Mouse (Mus musculus): ENCODE measurements around the gene Scrn3.
A peak's percentile ranks its signal among the peaks of the same experiment; 100 is the strongest.

Scrn3 gene

GRCm38 (mm10) chr2:73313117-73313501 lies 708 bp downstream of the Scrn3 start:
- peak; percentile 36 for DNase-seq (ENCODE audit: extremely low spot score, low spot score)

GRCm38 (mm10) chr2:73314311-73314710 lies 1.9 kb downstream of the Scrn3 start:
- DNase-seq (ENCODE audit: extremely low spot score, low spot score): no peak

GRCm38 (mm10) chr2:73317426-73317825 lies 5.0 kb downstream of the Scrn3 start:
- no peak for DNase-seq (ENCODE audit: extremely low spot score, low spot score)

- no peak for DNase-seq (ENCODE audit: extremely low spot score, low spot score)
Measured at GRCm38 (mm10) chr2:73319218-73319617, 6.8 kb downstream of the Scrn3 start.

- DNase-seq (ENCODE audit: extremely low spot score, low spot score): no peak
Measured at GRCm38 (mm10) chr2:73322991-73323390, 10.6 kb downstream of the Scrn3 start.

- DNase-seq (ENCODE audit: extremely low spot score, low spot score): no peak
Measured at GRCm38 (mm10) chr2:73325871-73326270, 13.5 kb downstream of the Scrn3 start.

- DNase-seq (ENCODE audit: extremely low spot score, low spot score): no peak
Measured at GRCm38 (mm10) chr2:73335949-73336348, 23.5 kb downstream of the Scrn3 start.

GRCm38 (mm10) chr2:73338415-73338814 lies 26.0 kb downstream of the Scrn3 start:
- DNase-seq (ENCODE audit: extremely low spot score, low spot score): no peak

- DNase-seq (ENCODE audit: extremely low spot score, low spot score): no peak
Measured at GRCm38 (mm10) chr2:73343701-73344100, 31.3 kb downstream of the Scrn3 start.

- DNase-seq (ENCODE audit: extremely low spot score, low spot score): no peak
Measured at GRCm38 (mm10) chr2:73345204-73345603, 32.8 kb downstream of the Scrn3 start.

GRCm38 (mm10) chr2:73346345-73347086 lies 34.1 kb downstream of the Scrn3 start:
- DNase-seq (ENCODE audit: extremely low spot score, low spot score): no peak

GRCm38 (mm10) chr2:73347136-73347535 lies 34.7 kb downstream of the Scrn3 start:
- DNase-seq (ENCODE audit: extremely low spot score, low spot score): no peak

- no peak for DNase-seq (ENCODE audit: extremely low spot score, low spot score)
Measured at GRCm38 (mm10) chr2:73347766-73348165, 35.4 kb downstream of the Scrn3 start.

GRCm38 (mm10) chr2:73348221-73348620 lies 35.8 kb downstream of the Scrn3 start:
- no peak for DNase-seq (ENCODE audit: extremely low spot score, low spot score)

- no peak for DNase-seq (ENCODE audit: extremely low spot score, low spot score)
Measured at GRCm38 (mm10) chr2:73351496-73351895, 39.1 kb downstream of the Scrn3 start.

- DNase-seq (ENCODE audit: extremely low spot score, low spot score): no peak
Measured at GRCm38 (mm10) chr2:73351927-73352374, 39.5 kb downstream of the Scrn3 start.

GRCm38 (mm10) chr2:73357004-73357403 lies 44.6 kb downstream of the Scrn3 start:
- DNase-seq (ENCODE audit: extremely low spot score, low spot score): no peak

- DNase-seq (ENCODE audit: extremely low spot score, low spot score): no peak
Measured at GRCm38 (mm10) chr2:73359941-73360340, 47.5 kb downstream of the Scrn3 start.

- DNase-seq (ENCODE audit: extremely low spot score, low spot score): no peak
Measured at GRCm38 (mm10) chr2:73360536-73360935, 48.1 kb downstream of the Scrn3 start.

- no peak for DNase-seq (ENCODE audit: extremely low spot score, low spot score)
Measured at GRCm38 (mm10) chr2:73363448-73363847, 51.0 kb downstream of the Scrn3 start.

GRCm38 (mm10) chr2:73371530-73372335 lies 59.3 kb downstream of the Scrn3 start:
- no peak for DNase-seq (ENCODE audit: extremely low spot score, low spot score)

- DNase-seq (ENCODE audit: extremely low spot score, low spot score): no peak
Measured at GRCm38 (mm10) chr2:73378326-73378725, 65.9 kb downstream of the Scrn3 start.

GRCm38 (mm10) chr2:73379656-73380055 lies 67.3 kb downstream of the Scrn3 start:
- DNase-seq (ENCODE audit: extremely low spot score, low spot score): no peak

All from neural tube, embryonic 10.5 days (tissue).